Mouse (Mus musculus) hindbrain, embryonic 12.5 days (tissue): Measurements from ENCODE around the gene Capns1. TPM values are rescaled to one million over a fixed set of nuclear protein-coding genes. Genes with fewer than 3 reads are reported as not detected.

Experiments
- ATAC-seq: fragments of 200-750 bp; cut with Nextera tagmentation; 2 replicates; pipeline ENCODE4 v1.8.0; 2017; ENCODE audit warnings: moderate TSS enrichment; ENCODE audit not compliant: low FRiP score
- H3K27ac ChIP-seq: fragments of 300-500 bp; sonication (generic); 2 replicates; pipeline ENCODE4 v1.5.1; 2016; ENCODE audit warnings: mild to moderate bottlenecking
- H3K27me3 ChIP-seq: fragments of 300-500 bp; sonication (generic); 2 replicates; pipeline ENCODE4 v1.6.1; 2016; ENCODE audit warnings: mild to moderate bottlenecking
- H3K36me3 ChIP-seq: fragments of 300-500 bp; sonication (generic); 2 replicates; pipeline ENCODE4 v1.6.1; 2016; ENCODE audit warnings: mild to moderate bottlenecking
- H3K4me1 ChIP-seq: fragments of 300-500 bp; sonication (generic); 2 replicates; pipeline ENCODE4 v1.6.1; 2016
- H3K4me2 ChIP-seq: fragments of 300-500 bp; sonication (generic); replicated peaks from 2 replicates; pipeline ENCODE4 v1.6.1; 2016; ENCODE audit warnings: mild to moderate bottlenecking
- H3K4me3 ChIP-seq: fragments of 300-500 bp; sonication (generic); 2 replicates; pipeline ENCODE4 v1.5.1; 2016; ENCODE audit warnings: mild to moderate bottlenecking
- H3K9ac ChIP-seq: fragments of 300-500 bp; sonication (generic); 2 replicates; pipeline ENCODE4 v1.6.1; 2016; ENCODE audit warnings: mild to moderate bottlenecking, moderate library complexity
- H3K9me3 ChIP-seq: fragments of 300-500 bp; sonication (generic); replicated peaks from 2 replicates; pipeline ENCODE4 v1.6.1; 2016; ENCODE audit warnings: mild to moderate bottlenecking
- WGBS: fragments of 180-500 bp; shearing (Covaris S2); methylation state at CpG from one replicate; pipeline ENCODE4 v1.1.7; 2016; 5-methylcytosine and 5-hydroxymethylcytosine counted together
- polyA plus RNA-seq: library from polyadenylated mRNA; unstranded; fragments of >200 nt; fragmentation: Nextera tagmentation; extraction: Ambion mirVana; gene quantifications from 2 replicates; pipeline ENCODE4 v1.2.1, GENCODE M21; 2016

The Capns1 gene
- polyA plus RNA-seq, 1 experiment from 2014 or later, result 78.0 TPM

- peaks cover 8% of the 10 kb centered on the region for H3K4me1 ChIP-seq
- H3K36me3 ChIP-seq, result no peaks in the 10 kb centered on the region
- H3K4me2 ChIP-seq, result no peak overlapping the region
- H3K27ac ChIP-seq, result no peak overlapping the region
- no peak overlapping the region for H3K4me3 ChIP-seq
- no peaks in the 10 kb centered on the region for H3K9me3 ChIP-seq
- ATAC-seq, result no peak
- H3K9ac ChIP-seq, result no peak overlapping the region
- no peaks in the 10 kb centered on the region for H3K27me3 ChIP-seq
- WGBS, result 77% methylated on average over 18 of the region's 18 CpGs
These were observed 1.0 kb upstream of the Capns1 start for GRCm38 (mm10) chr7:30199498-30200139.

- WGBS, result 64% methylated on average over 5 of the region's 5 CpGs
- no peaks in the 10 kb centered on the region for H3K36me3 ChIP-seq
- H3K4me2 ChIP-seq, result no peak overlapping the region
- H3K4me3 ChIP-seq, result no peak overlapping the region
- H3K27me3 ChIP-seq, result no peaks in the 10 kb centered on the region
- no peak overlapping the region for H3K9ac ChIP-seq
- peaks cover 15% of the 10 kb centered on the region for H3K4me1 ChIP-seq
- H3K27ac ChIP-seq, result no peak overlapping the region
- no peaks in the 10 kb centered on the region for H3K9me3 ChIP-seq
- ATAC-seq, result no peak
These were observed 950 bp downstream of the Capns1 start for GRCm38 (mm10) chr7:30197592-30198129.

GRCm38 (mm10) chr7:30196171-30196570, 2.4 kb downstream of the Capns1 start:
- peaks cover 12% of the 10 kb centered on the region for H3K36me3 ChIP-seq
- 83% methylated on average over 4 of the region's 6 CpGs for WGBS
- H3K9ac ChIP-seq, result no peak overlapping the region
- no peak overlapping the region for H3K27ac ChIP-seq
- peaks cover 13% of the 10 kb centered on the region for H3K4me1 ChIP-seq
- no peaks in the 10 kb centered on the region for H3K27me3 ChIP-seq
- H3K4me2 ChIP-seq, result no peak overlapping the region
- H3K4me3 ChIP-seq, result no peak overlapping the region
- no peaks in the 10 kb centered on the region for H3K9me3 ChIP-seq
- ATAC-seq, result no peak

- Histone ChIP-seq H3K4me2 (peak overlapping the region; percentile 67), H3K27ac (no peak overlapping the region), H3K27me3 (no peaks in the 10 kb centered on the region), H3K4me3 (no peak overlapping the region), H3K9me3 (no peaks in the 10 kb centered on the region), H3K4me1 (peaks cover 13% of the 10 kb centered on the region), H3K36me3 (peaks cover 19% of the 10 kb centered on the region), H3K9ac (no peak overlapping the region)
- 71% methylated on average over 6 of the region's 6 CpGs for WGBS
- no peak for ATAC-seq
These were observed 3.1 kb downstream of the Capns1 start for GRCm38 (mm10) chr7:30195461-30195860.

GRCm38 (mm10) chr7:30194884-30195283, 3.7 kb downstream of the Capns1 start:
- peak overlapping the region; percentile 70 for H3K9ac ChIP-seq
- peak overlapping the region; percentile 53 for H3K4me3 ChIP-seq
- ATAC-seq, result peak; percentile 90
- H3K9me3 ChIP-seq, result no peaks in the 10 kb centered on the region
- peaks cover 13% of the 10 kb centered on the region for H3K4me1 ChIP-seq
- peak overlapping the region; percentile 67 for H3K4me2 ChIP-seq
- peak overlapping the region; percentile 56 for H3K27ac ChIP-seq
- H3K36me3 ChIP-seq, result peaks cover 24% of the 10 kb centered on the region
- WGBS, result 1% methylated on average over 28 of the region's 28 CpGs
- H3K27me3 ChIP-seq, result no peaks in the 10 kb centered on the region

GRCm38 (mm10) chr7:30194101-30194831, 4.3 kb downstream of the Capns1 start:
- Histone ChIP-seq H3K27me3 (no peaks in the 10 kb centered on the region), H3K4me1 (peaks cover 13% of the 10 kb centered on the region), H3K36me3 (peaks cover 26% of the 10 kb centered on the region), H3K9ac (peak overlapping the region; percentile 70), H3K4me2 (peak overlapping the region; percentile 67), H3K9me3 (no peaks in the 10 kb centered on the region), H3K4me3 (peak overlapping the region; percentile 53), H3K27ac (peak overlapping the region; percentile 56)
- WGBS, result under 1% methylated on average over 26 of the region's 26 CpGs
- ATAC-seq, result peak; percentile 36

GRCm38 (mm10) chr7:30193581-30194100, 5.0 kb downstream of the Capns1 start:
- H3K9me3 ChIP-seq, result no peaks in the 10 kb centered on the region
- H3K4me1 ChIP-seq, result peaks cover 13% of the 10 kb centered on the region
- peak; percentile 53 for ATAC-seq
- H3K27me3 ChIP-seq, result no peaks in the 10 kb centered on the region
- H3K4me3 ChIP-seq, result peak overlapping the region; percentile 53
- peak overlapping the region; percentile 56 for H3K27ac ChIP-seq
- peak overlapping the region; percentile 70 for H3K9ac ChIP-seq
- peak overlapping the region; percentile 67 for H3K4me2 ChIP-seq
- peaks cover 32% of the 10 kb centered on the region for H3K36me3 ChIP-seq
- WGBS, result under 1% methylated on average over 20 of the region's 26 CpGs

GRCm38 (mm10) chr7:30193013-30193412, 5.6 kb downstream of the Capns1 start:
- Histone ChIP-seq H3K9ac (peak overlapping the region; percentile 70), H3K36me3 (peaks cover 39% of the 10 kb centered on the region), H3K27ac (peak overlapping the region; percentile 56; the same call in 1 of the 2 replicates), H3K4me3 (peak overlapping the region; percentile 53), H3K27me3 (no peaks in the 10 kb centered on the region), H3K4me2 (peak overlapping the region; percentile 67), H3K9me3 (no peaks in the 10 kb centered on the region), H3K4me1 (peaks cover 13% of the 10 kb centered on the region)
- ATAC-seq, result no peak
- WGBS, result 19% methylated on average over 9 of the region's 9 CpGs

- H3K9ac ChIP-seq, result no peak overlapping the region
- no peak for ATAC-seq
- H3K27me3 ChIP-seq, result no peaks in the 10 kb centered on the region
- 89% methylated on average over 12 of the region's 12 CpGs for WGBS
- no peak overlapping the region for H3K4me3 ChIP-seq
- H3K36me3 ChIP-seq, result peaks cover 48% of the 10 kb centered on the region
- no peak overlapping the region for H3K4me2 ChIP-seq
- peaks cover 13% of the 10 kb centered on the region for H3K4me1 ChIP-seq
- H3K9me3 ChIP-seq, result no peaks in the 10 kb centered on the region
- H3K27ac ChIP-seq, result no peak overlapping the region
These were observed 6.5 kb downstream of the Capns1 start for GRCm38 (mm10) chr7:30192088-30192487.

GRCm38 (mm10) chr7:30189116-30189491, 9.5 kb downstream of the Capns1 start:
- no peak for ATAC-seq
- H3K27ac ChIP-seq, result no peak overlapping the region
- H3K4me3 ChIP-seq, result no peak overlapping the region
- WGBS, result 87% methylated on average over 4 of the region's 4 CpGs
- H3K9ac ChIP-seq, result no peak overlapping the region
- no peaks in the 10 kb centered on the region for H3K27me3 ChIP-seq
- H3K9me3 ChIP-seq, result no peaks in the 10 kb centered on the region
- no peak overlapping the region for H3K4me2 ChIP-seq
- H3K36me3 ChIP-seq, result peaks cover 64% of the 10 kb centered on the region
- peaks cover 16% of the 10 kb centered on the region for H3K4me1 ChIP-seq

- Histone ChIP-seq H3K4me2 (no peak overlapping the region), H3K9ac (no peak overlapping the region), H3K4me3 (no peak overlapping the region), H3K27ac (no peak overlapping the region), H3K4me1 (peaks cover 19% of the 10 kb centered on the region), H3K36me3 (peaks cover 64% of the 10 kb centered on the region), H3K27me3 (no peaks in the 10 kb centered on the region), H3K9me3 (no peaks in the 10 kb centered on the region)
- WGBS, result 86% methylated on average over 12 of the region's 12 CpGs
- ATAC-seq, result no peak
These were observed 10.1 kb downstream of the Capns1 start for GRCm38 (mm10) chr7:30188344-30189115.
